Mouse (Mus musculus) kidney, embryonic 14.5 days (tissue): ENCODE measurements around the gene Gp6. TPM values are rescaled to one million over a fixed set of nuclear protein-coding genes. Genes with fewer than 3 reads are reported as not detected.
"Not testable (repeated sequence)": the region's sequence is repeated elsewhere in the genome, so short reads cannot be mapped to it uniquely, and the experiment has no call there.

ENCODE experiments used
- ATAC-seq: fragments of 200-750 bp; cut with Nextera tagmentation; 2 replicates; pipeline ENCODE4 v1.8.0; 2017; ENCODE audit warnings: moderate number of reproducible peaks, mild to moderate bottlenecking, moderate TSS enrichment, moderate library complexity; ENCODE audit not compliant: low FRiP score, low TSS enrichment
- H3K27ac ChIP-seq: fragments of 300-500 bp; sonication (generic); 2 replicates; pipeline ENCODE4 v1.5.1; 2014; ENCODE audit warnings: low read depth, mild to moderate bottlenecking, low read length, moderate library complexity, mixed read lengths
- H3K27me3 ChIP-seq: fragments of 300-500 bp; sonication (generic); 2 replicates; pipeline ENCODE4 v1.6.1; 2014; ENCODE audit warnings: mild to moderate bottlenecking, low read length; ENCODE audit not compliant: control insufficient read depth, insufficient read depth
- H3K36me3 ChIP-seq: fragments of 300-500 bp; sonication (generic); 2 replicates; pipeline ENCODE4 v1.6.1; 2014; ENCODE audit warnings: low read length, mixed read lengths; ENCODE audit not compliant: control insufficient read depth, insufficient read depth
- H3K4me1 ChIP-seq: fragments of 300-500 bp; sonication (generic); 2 replicates; pipeline ENCODE4 v1.6.1; 2014; ENCODE audit warnings: low read length, mixed read lengths; ENCODE audit not compliant: control insufficient read depth, insufficient read depth
- H3K4me2 ChIP-seq: fragments of 300-500 bp; sonication (generic); replicated peaks from 2 replicates; pipeline ENCODE4 v1.6.1; 2014; ENCODE audit warnings: low read depth, mild to moderate bottlenecking, low read length
- H3K4me3 ChIP-seq: fragments of 300-500 bp; sonication (generic); 2 replicates; pipeline ENCODE4 v1.5.1; 2014; ENCODE audit warnings: mild to moderate bottlenecking, low read length
- H3K9ac ChIP-seq: fragments of 300-500 bp; sonication (generic); 2 replicates; pipeline ENCODE4 v1.6.1; 2014; ENCODE audit warnings: low read depth, mild to moderate bottlenecking, low read length, moderate library complexity
- H3K9me3 ChIP-seq: fragments of 300-500 bp; sonication (generic); 2 replicates; pipeline ENCODE4 v1.6.1; 2016; ENCODE audit warnings: low read length; ENCODE audit not compliant: control insufficient read depth
- WGBS: fragments of 180-500 bp; shearing (Covaris S2); extraction: QIAGEN DNeasy Blood & Tissue Kit; methylation state at CpG from one replicate; pipeline ENCODE4 v1.1.7; 2014; 5-methylcytosine and 5-hydroxymethylcytosine counted together
- microRNA-seq: library from miRNA; unstranded; fragments of <30 nt; microRNA quantifications from one replicate; pipeline ENCODE4, GENCODE M21; 2016
- polyA plus RNA-seq: library from polyadenylated mRNA; unstranded; fragments of >200 nt; fragmentation: Nextera tagmentation; extraction: Ambion mirVana; gene quantifications from 2 replicates; pipeline ENCODE4 v1.2.1, GENCODE M21; 2014

Gp6 gene
- polyA plus RNA-seq, 1 experiment from 2014 or later, result 0.07 TPM

- Histone ChIP-seq H3K4me3 (no peak overlapping the region), H3K4me1 (no peaks in the 10 kb centered on the region), H3K4me2 (no peak overlapping the region), H3K27ac (no peak overlapping the region), H3K27me3 (no peaks in the 10 kb centered on the region), H3K9me3 (no peaks in the 10 kb centered on the region), H3K9ac (no peak overlapping the region), H3K36me3 (peaks cover 4% of the 10 kb centered on the region; the same call in 1 of the 2 replicates)
- 62% methylated on average over 4 of the region's 4 CpGs for WGBS
- no peak for ATAC-seq
These were observed 22.7 kb upstream of the Gp6 start for GRCm38 (mm10) chr7:4420230-4420629.

GRCm38 (mm10) chr7:4419681-4420080 lies 22.1 kb upstream of the Gp6 start:
- H3K27me3 ChIP-seq, result no peaks in the 10 kb centered on the region
- H3K27ac ChIP-seq, result no peak overlapping the region
- H3K4me1 ChIP-seq, result no peaks in the 10 kb centered on the region
- no peaks in the 10 kb centered on the region for H3K9me3 ChIP-seq
- H3K4me3 ChIP-seq, result no peak overlapping the region
- ATAC-seq, result no peak
- H3K36me3 ChIP-seq, result no peaks in the 10 kb centered on the region
- no peak overlapping the region for H3K9ac ChIP-seq
- 81% methylated on average over 6 of the region's 6 CpGs for WGBS
- H3K4me2 ChIP-seq, result no peak overlapping the region

- not testable (repeated sequence) for ATAC-seq, H3K27ac ChIP-seq, H3K36me3 ChIP-seq, H3K27me3 ChIP-seq, H3K9ac ChIP-seq, H3K4me3 ChIP-seq, H3K4me2 ChIP-seq, H3K4me1 ChIP-seq, H3K9me3 ChIP-seq
- 96% methylated on average over 15 of the region's 15 CpGs for whole genome bisulfite sequencing
These were observed 14.9 kb upstream of the Gp6 start for GRCm38 (mm10) chr7:4412406-4412805.

- no peak overlapping the region for H3K4me3 ChIP-seq
- H3K27ac ChIP-seq, result no peak overlapping the region
- no peak overlapping the region for H3K9ac ChIP-seq
- no peak for ATAC-seq
- H3K36me3 ChIP-seq, result no peaks in the 10 kb centered on the region
- no peaks in the 10 kb centered on the region for H3K27me3 ChIP-seq
- no peaks in the 10 kb centered on the region for H3K9me3 ChIP-seq
- H3K4me2 ChIP-seq, result no peak overlapping the region
- WGBS, result 84% methylated on average over 7 of the region's 7 CpGs
- no peaks in the 10 kb centered on the region for H3K4me1 ChIP-seq
These were observed 24.0 kb downstream of the Gp6 start for GRCm38 (mm10) chr7:4373521-4373920.

- no peak for ATAC-seq
- no peaks in the 10 kb centered on the region for H3K27me3 ChIP-seq
- no peak within 1 kb of the TSS for H3K27ac ChIP-seq
- no peaks in the 10 kb centered on the region for H3K4me1 ChIP-seq
- no peaks in the 10 kb centered on the region for H3K9me3 ChIP-seq
- H3K4me2 ChIP-seq, result no peak within 1 kb of the TSS
- no peak within 1 kb of the TSS for H3K9ac ChIP-seq
- H3K4me3 ChIP-seq, result no peak within 1 kb of the TSS
- no peaks in the 10 kb centered on the region for H3K36me3 ChIP-seq
These were observed 60.0 kb downstream of the Gp6 start, which contains the start of gene Ncr1 for GRCm38 (mm10) chr7:4337509-4337908. Ncr1 (plus strand) TSS chr7:4337724.

- no peak overlapping the region for H3K4me3 ChIP-seq
- ATAC-seq, result no peak
- no peak overlapping the region for H3K4me2 ChIP-seq
- 82% methylated on average over 2 of the region's 2 CpGs for WGBS
- H3K9me3 ChIP-seq, result no peaks in the 10 kb centered on the region
- H3K36me3 ChIP-seq, result no peaks in the 10 kb centered on the region
- no peak overlapping the region for H3K27ac ChIP-seq
- no peak overlapping the region for H3K9ac ChIP-seq
- H3K4me1 ChIP-seq, result no peaks in the 10 kb centered on the region
- no peaks in the 10 kb centered on the region for H3K27me3 ChIP-seq
These were observed 74.2 kb downstream of the Gp6 start for GRCm38 (mm10) chr7:4323301-4323700.

Small RNA genes lying within 50 kb of the gene (microRNA-seq; reads per million reads assigned to microRNA genes)
- not detected for gene Gm24605
- gene Gm24752, result not detected
- not detected for gene Gm25349

Other genes with a start within 250 kb of the Gp6 start
- 1.8 and 2.5 TPM in 2 replicates for gene Leng9, start 247.4 kb downstream of the Gp6 start, polyA plus RNA-seq
- gene Cdc42ep5, start 232.9 kb downstream of the Gp6 start, polyA plus RNA-seq, result 30.3 and 34.3 TPM in 2 replicates
- gene Lilra5, start 160.0 kb downstream of the Gp6 start, polyA plus RNA-seq, result not detected in 2 replicates
- not detected in 2 replicates for gene Ncr1, start 60.0 kb downstream of the Gp6 start, polyA plus RNA-seq
- 23.4 and 32.9 TPM in 2 replicates for gene Rdh13, start 47.9 kb upstream of the Gp6 start, polyA plus RNA-seq
- gene Eps8l1, start 62.9 kb upstream of the Gp6 start, polyA plus RNA-seq, result 3.0 and 6.8 TPM in 2 replicates
- gene Ppp1r12c, start 103.9 kb upstream of the Gp6 start, polyA plus RNA-seq, result 50.8 and 51.2 TPM in 2 replicates
- 13.4 and 20.6 TPM in 2 replicates for gene Tnnt1, start 118.6 kb upstream of the Gp6 start, polyA plus RNA-seq
- 4.9 and 8.1 TPM in 2 replicates for gene Tnni3, start 126.5 kb upstream of the Gp6 start, polyA plus RNA-seq
- gene Dnaaf3, start 134.7 kb upstream of the Gp6 start, polyA plus RNA-seq, result 1.3 and 2.4 TPM in 2 replicates
- gene Syt5, start 149.8 kb upstream of the Gp6 start, polyA plus RNA-seq, result 5.3 and 5.5 TPM in 2 replicates
- gene Ptprh, start 206.3 kb upstream of the Gp6 start, polyA plus RNA-seq, result 0.09 TPM in 1 of 2 replicates, not detected in the other
- gene Tmem86b, start 233.7 kb upstream of the Gp6 start, polyA plus RNA-seq, result 1.0 and 1.4 TPM in 2 replicates